Mouse (Mus musculus) kidney, postnatal 4 days (tissue): ENCODE results near the gene Rabgap1l.

ENCODE experiments used
- DNase-seq, 2 experiments: peaks; one replicate each; pipeline ENCODE4 v3.0.0; 2021; ENCODE audit warnings: mixed read lengths in 2 of 2

Rabgap1l gene

DNA sequence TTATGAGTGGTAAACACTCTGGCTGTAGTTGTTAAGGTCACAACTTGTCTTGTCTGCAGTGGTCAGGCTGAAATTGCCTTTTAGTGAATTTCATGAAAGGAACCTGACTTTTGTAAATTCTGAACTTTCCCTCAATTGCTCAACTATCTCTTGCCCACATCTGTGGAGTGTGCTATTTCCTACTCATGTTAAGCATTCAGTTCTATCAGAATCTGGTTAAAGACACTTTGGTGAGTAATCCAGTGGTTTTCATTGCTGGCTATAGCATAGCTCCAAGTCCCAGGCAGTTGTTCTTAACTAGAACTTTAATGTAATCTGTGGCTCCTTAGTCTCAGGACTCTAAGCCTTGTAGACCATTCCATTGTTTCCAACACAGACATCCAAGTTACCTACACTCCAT is 421.3 kb downstream of the Rabgap1l start:
- no peak for DNase-seq

DNA sequence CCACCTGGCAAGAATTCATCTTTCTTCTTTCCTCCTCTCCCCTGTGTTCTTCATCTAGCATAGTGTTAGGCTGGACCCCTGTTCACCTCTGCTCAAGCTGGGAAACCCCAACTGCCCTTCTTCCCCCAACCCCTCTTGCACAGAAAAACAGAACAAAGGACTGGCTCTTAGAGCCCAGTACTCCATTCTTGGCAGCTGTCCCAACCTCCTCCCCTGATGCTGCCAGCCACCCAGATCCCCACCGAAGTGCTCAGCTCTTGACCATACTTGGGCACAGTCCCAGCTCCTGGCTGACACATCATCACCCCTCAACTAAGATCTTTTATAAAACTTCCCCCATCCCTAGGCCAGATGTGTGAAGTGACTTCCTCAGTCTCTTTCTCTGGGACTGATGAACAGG is 422.5 kb downstream of the Rabgap1l start:
- DNase-seq = no peak

DNA sequence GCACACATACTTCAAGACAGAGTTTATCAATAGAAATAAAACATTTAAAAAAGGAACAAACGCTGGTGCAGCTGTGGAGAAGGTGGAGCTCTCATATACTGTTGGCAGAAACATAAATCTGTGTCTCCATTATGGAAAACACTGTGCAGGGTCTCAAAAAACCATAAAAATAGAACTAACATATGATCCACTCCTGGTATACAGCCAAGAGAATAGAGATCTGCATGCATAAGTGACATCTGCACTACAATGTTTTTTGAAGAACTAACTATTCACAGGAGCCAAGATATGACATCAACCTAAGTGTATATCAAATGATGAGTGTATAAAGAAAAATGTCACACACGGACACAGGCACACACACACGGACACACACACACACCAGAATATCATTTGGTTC is 426.4 kb downstream of the Rabgap1l start:
- DNase-seq = no peak

DNA sequence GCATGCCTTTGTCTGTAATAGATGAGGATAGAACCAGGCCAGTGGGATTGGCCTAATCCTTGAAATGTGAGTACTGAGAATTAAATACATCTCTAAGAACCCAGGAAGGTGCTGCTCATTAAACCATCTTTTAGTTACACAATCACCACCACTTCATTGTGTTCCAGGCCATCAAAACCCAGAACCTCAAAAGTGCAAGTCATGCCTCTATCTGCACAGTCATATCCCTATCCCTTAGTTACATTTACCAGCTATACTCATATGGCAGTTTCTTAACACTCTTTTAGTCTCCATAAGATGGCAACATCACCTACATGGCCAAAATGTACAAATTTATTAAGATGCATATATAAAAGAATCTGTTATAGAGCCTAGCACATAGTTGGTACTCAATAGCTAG is 435.7 kb downstream of the Rabgap1l start:
- DNase-seq = no peak

DNA sequence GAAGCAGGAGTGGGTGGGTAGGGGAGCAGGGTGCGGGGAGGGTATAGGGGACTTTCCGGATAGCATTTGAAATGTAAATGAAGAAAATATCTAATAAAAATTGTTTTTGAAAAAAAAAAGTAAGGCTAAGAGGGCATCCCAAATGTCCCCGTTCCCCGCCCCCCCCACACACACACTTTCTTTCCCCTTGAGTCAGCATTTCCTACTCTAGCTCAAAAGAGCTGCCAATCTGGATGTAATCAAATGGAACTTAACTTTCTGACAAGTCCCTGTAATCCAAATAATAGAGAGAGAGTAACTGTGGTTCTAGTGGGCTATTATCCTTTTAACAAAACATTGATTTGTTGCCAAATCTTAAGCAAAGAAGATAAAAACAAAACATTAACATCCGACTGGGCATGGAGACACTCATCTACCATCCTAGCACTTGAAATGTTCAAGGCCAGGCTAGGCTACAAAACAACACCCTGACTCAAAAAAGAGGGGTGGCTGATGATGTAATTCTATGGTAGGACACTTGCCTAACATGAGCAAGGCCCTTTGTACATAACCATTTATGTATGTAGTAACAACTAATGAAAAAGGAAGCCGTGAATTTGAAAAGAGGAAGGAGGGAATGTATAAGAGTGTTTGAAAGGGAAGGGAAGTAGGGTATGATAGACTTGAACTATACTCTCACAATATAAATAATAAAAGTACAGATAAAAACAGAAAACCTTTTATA is 439.1 kb downstream of the Rabgap1l start:
- DNase-seq = no peak

GRCm38 (mm10) chr1:160352309-160352708 is 440.7 kb downstream of the Rabgap1l start:
- no peak for DNase-seq

DNA sequence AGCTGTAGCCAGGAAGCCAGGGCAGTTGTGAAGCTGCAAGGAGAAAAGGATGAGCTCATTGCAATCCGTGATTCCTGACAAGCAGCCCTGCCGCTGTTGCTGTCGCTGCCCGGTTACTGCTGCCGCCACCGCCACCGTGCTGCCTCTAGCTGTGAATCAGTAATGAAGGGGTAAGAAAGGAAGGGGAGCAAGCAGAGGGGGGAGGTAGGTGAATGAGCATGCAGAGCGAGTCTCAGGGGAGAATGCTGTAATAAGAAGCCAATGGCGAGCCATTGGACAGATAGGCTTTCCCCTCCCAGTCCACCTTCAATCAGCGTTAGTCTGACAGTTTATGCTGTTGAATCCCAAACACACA is 441.2 kb downstream of the Rabgap1l start:
- peak; percentile 50 to 70 for DNase-seq

DNA sequence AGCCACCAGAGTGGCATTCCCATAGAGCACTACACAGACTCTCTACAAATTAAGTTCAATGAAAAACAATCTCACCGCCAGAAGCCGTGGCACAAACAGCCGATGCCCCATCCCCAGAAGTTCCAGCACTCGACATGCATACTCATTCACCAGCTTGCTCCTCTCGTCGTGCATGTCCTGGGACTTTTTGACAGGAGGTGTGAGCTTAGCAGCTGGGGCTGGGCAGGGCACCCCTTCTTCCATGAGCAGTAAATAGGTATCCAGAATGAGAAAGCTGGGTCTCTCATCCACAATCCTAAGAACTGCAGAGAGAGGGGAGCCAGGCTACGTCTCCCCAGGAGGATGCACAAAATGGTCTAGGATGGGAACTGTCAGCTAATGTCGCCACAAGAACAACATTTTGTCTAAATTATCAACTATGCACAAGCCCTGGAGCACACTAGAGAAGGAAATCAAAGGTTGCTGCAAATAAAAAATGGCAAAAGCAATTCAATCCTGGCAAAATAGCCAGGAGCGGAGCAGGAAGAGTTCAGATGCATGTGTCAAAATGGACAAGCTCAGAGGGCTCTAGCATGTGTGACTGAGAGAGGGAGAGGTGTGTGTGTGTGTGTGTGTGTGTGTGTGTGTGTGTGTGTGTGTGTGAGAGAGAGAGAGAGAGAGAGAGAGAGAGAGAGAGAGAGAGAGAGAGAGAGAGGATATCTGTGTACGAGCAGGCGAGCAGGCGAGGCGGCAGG is 441.7 kb downstream of the Rabgap1l start:
- DNase-seq = no peak

DNA sequence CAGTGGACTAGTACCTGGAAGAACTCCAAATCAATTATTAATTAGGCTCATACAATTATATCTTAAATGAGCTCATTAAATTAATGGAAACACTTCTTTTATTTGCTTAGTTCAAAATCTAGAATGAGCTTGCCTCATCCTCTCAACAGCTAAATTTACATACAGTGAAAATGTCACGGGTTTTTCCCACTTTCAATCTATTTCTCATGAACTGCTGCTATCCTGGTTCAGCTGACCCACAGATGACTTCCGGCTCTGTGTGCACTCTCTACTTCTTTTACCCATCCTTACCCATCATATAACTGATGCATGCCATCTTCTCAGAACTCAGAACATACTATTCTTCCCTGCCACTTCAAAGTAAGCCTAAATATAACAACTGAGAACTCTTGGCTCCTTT is 452.4 kb downstream of the Rabgap1l start:
- DNase-seq = no peak

DNA sequence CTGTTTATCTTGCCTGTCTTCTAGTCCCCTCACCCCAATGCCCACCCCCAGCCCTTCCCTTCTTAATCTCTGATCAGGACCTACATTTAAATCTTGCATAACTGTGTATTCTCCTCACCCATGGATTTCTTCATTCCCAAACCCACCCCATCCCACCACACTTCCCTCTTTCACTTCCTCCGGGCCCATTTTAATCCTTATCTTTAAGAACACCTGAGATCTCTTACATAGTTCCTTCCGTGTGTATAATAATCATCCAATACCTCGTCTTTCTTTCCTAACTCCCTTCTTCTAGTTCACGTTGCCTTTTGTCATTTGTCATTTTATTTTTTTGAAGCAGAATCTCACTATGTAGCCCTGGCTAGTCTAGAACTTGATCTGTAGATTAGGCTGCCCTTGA is 453.6 kb downstream of the Rabgap1l start:
- DNase-seq = no peak

DNA sequence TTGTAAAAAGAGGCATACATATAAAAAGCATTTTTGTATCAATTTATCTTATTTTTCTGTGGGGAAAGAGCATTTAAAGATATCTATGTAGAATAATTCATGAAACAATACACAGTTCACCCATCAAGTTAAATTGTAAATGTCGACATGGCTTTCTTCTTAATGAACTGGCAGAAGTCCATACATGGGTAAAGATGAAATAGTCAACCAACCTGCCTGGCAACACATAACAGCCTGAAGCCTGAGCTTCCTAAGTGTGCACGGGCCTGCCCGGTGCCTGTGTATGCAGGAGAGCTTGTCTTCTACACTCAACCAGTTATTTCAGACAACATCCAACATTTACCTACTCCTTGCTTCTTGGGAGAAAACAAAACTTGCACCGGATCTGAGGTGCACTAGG is 458.2 kb downstream of the Rabgap1l start:
- no peak for DNase-seq

DNA sequence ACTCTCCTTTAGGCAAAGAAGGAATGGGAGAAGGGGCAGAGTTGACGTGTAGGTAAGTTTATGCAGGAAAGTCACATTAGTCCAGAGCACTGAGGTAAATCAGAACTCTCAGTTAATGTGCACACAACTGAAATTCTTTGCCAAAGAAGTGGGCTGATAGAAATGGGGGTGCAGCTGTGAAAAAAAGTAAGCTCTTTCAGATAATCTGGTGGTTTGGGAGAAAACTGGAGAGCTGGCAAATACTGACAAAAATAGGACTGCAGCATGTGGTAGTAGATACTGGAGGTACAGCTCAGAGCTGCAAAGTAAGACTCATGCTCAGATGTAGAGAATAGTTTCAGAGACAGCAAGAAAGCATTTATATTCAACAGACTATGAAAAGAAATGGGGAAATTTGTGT is 462.2 kb downstream of the Rabgap1l start:
- no peak for DNase-seq

- DNase-seq = no peak
Observed at GRCm38 (mm10) chr1:160330222-160330621, 462.8 kb downstream of the Rabgap1l start.

- DNase-seq = no peak
Observed at GRCm38 (mm10) chr1:160329788-160330187, 463.2 kb downstream of the Rabgap1l start.

- no peak for DNase-seq
Observed at GRCm38 (mm10) chr1:160327531-160327930, 465.5 kb downstream of the Rabgap1l start.

- DNase-seq = peak; percentile 6 to 13
Observed at GRCm38 (mm10) chr1:160325542-160325941, 467.5 kb downstream of the Rabgap1l start.

DNA sequence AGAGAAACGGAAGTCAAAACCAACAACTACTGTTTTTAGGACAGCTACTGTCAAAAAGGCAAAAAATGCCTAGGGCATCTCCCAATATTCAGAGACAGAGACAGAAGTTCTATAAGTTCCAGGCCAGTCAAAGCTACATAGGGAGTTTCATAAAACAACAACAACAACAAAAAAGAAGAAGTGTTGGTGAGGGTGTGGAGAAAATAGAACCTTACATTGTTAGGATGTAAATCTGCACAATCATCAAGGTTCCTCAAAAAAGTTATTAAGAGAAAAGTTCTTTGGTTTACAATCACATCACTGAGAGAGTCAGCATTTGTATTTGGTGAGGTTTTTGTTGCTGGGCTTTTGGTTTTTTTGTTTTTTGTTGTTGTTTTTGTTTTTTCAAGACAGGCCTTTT is 472.3 kb downstream of the Rabgap1l start:
- DNase-seq = no peak

- no peak for DNase-seq
Observed at GRCm38 (mm10) chr1:160318057-160318725, 474.8 kb downstream of the Rabgap1l start.

DNA sequence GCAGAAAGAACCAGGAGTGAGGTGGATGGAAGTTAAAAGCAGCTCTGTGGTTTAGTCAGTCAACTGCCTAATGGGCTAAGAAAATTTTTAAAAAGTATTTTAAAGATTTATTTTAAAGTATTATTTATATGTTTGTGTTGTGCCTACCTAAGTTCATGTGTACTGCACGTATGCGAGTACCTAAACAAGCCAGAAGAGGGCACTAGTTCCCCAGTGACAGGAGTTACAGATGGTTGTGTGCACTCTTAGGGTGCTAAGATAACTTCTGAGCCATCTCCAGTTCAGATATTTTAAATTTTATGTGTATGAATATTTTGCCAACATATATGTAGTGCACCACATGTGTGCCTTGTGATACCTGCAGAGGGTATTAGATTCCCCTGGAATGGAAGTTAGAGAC is 476.8 kb downstream of the Rabgap1l start:
- no peak for DNase-seq

DNA sequence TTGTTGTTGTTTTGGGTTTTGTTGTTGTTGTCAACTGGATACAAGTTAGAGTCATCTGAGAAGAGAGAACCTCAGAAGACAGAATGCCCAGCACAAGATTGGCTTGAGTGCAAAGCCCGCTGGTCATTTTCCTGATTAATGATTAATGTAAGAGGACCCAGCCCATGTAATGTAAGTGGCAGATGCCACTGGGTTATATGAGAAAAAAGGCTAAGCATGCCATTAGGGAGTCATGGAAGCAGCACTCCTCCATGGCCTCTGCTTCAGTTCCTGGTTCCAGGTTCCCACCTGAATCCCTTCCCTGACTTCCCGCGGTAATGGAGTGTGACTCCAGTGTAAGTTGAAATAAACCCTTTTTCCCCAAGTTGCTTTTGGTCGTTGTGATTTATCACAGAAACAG is 480.4 kb downstream of the Rabgap1l start:
- DNase-seq = no peak

DNA sequence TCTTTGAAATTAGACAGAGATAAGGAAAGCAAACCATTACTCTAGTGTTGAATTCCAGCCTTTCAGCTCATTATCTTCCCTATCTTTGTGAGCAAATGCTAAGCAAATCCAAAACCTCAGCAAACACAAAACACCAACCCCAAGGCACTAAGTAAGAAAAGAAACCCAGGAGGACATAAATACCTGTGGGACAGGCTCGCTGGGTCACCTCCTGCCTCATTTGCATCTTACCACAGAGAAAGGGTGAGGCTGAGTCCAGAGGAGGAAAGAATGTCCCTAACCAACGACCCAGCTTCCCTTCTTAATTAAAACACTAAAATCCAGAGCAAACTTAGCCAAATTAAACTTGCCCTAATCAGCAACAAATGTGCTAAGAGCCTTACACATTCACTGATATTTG is 481.1 kb downstream of the Rabgap1l start:
- DNase-seq = no peak

DNA sequence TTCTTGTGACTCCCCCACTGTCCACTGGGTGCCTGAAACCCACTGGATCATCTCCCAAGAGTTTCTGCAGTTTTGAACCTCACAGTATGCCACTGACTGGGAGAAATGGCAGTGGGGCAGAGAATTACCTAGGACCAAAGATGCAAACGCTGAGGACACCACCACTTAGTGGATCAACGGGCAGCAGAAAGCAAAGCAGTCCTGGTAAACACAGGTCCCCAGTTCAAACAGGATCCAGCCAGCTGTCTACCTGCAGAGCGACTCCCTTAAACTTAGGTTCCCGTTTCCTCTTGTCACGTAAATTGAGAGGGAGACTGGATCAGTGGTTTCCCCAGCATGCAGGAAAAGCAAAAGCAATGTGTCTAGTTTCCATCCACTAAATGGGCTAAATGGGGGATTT is 483.1 kb downstream of the Rabgap1l start:
- no peak for DNase-seq

- peak; percentile 46 to 61 for DNase-seq
Observed at GRCm38 (mm10) chr1:160308996-160309395, 484.0 kb downstream of the Rabgap1l start.

DNA sequence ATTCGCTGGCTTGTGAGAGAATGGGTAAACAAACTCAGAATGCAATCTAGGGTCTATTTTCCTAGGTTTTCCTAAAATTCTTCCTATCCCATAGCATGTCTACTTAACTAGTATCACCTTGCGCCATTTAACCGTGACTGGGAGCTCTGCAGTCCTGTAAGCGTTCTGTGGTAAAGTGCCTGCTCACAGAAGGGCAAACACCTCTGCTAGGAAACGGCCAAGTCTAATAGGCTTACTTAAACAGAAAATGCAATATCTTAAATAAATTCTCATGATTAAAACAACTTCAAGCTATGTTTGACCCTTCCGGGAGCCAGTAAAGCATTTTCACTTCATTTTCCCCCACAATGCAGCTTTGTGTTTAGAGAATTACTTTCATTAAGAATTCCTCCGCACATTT is 484.5 kb downstream of the Rabgap1l start:
- no peak for DNase-seq
